Mouse (Mus musculus) kidney, adult 18-20 months (tissue): ENCODE measurements at regions not wholly inside any gene's neighbourhood (a gene's known extent, or its start where the extent isn't known, plus 50 kb on each side); places are given as distances from the start of the nearest gene placed in this dataset.

Experiments used
- DNase-seq: peaks from one replicate; pipeline ENCODE4 v3.0.0; 2021

DNA sequence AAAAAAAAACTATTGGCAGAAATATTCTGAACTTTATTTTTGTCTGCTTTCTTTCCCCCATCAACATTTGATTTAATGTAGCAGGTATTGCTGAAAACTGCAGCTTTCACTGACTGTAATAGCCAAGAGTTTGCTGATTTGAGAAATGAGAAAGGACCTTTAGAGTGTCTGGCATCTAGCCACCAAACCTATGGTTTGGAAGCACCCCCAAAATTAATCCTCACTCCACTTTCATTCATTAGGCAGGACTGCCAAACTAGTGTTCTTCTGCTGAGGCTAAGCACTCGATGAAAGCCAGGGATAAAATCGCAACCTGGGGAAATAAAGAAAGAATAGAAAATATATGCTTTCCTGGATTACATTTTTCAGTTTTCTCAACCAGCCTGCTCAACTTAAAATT, 320.4 kb downstream of the Atp6ap1l start:
- no peak for DNase-seq

DNA sequence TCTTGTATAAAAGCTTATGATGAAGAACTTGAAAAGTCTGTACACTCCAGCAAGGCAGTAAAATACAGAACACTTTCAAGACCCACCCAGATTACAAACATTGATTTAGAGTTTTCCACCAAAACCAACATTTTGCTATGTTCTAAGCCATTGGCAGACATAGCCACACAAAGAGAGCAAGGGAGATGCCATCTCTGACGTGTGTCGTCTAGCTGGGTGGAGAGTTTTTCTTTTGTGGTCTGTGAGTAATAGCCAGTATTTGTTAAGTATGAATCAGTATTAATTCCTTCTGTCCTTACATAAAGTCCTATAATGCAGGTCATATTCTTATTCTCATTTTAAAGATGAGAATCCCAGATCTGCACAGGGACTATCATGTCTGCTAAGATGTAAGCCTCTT, 329.8 kb downstream of the Atp6ap1l start:
- DNase-seq, result no peak

DNA sequence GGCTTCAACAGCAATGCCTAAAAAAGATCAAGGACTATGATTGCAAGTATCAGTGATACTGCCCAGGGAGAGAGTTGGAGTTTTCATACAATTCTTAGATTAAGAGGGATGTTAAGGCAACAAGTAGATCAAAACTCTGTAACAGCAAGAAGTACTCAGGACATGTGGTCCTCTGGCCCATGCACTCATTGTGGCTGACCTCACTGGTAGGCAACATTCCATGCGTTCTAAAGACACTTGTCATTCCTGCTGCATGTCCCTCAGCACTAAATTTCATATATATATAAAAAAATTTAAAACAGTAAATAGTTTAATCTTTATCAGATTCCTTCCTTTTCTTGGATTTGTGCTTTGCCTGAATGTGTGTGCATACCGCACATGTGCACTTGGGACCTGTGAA, 332.6 kb downstream of the Atp6ap1l start:
- no peak for DNase-seq

- DNase-seq, result no peak
These were observed 341.8 kb downstream of the Atp6ap1l start for GRCm38 (mm10) chr13:90563183-90563840.

DNA sequence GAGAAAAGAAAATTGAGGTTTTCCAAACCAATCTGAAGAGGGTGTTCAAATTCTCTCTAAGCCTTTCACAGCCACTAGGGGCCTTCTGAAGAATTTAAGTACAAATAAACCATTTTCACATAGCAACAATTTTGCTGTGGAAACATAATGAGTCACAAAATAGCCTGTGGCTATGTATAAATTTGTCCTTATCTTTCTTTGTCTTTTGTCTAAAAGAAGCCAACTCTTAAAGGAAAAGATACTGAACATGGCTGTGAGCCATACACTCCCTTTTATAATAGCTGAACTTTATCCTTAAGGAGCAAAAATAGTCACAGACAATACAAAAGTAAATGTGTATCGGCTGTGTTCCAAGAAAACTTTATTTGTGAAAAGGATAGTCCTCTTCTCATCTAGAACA, 345.1 kb downstream of the Atp6ap1l start:
- DNase-seq, result no peak

DNA sequence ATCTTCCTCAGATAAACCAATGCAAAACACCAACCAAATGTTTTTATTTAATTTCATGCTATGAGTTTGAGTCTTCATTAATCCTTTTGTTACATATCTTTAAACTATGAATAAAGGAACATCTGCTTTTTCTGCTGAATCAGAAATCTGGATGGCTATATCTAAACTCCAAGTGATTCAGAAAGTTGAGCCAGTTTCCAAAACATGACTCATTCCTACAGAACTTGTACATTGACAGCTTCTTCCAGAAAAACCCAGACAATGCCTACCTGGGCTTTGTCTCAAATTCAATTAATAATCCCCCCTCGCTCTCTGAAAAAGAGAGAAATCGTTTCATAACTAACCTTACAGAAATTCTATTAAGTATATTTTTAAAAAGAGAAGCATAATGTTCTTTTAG, 345.7 kb downstream of the Atp6ap1l start:
- no peak for DNase-seq

GRCm38 (mm10) chr13:90551166-90551565, 354.0 kb downstream of the Atp6ap1l start:
- no peak for DNase-seq

DNA sequence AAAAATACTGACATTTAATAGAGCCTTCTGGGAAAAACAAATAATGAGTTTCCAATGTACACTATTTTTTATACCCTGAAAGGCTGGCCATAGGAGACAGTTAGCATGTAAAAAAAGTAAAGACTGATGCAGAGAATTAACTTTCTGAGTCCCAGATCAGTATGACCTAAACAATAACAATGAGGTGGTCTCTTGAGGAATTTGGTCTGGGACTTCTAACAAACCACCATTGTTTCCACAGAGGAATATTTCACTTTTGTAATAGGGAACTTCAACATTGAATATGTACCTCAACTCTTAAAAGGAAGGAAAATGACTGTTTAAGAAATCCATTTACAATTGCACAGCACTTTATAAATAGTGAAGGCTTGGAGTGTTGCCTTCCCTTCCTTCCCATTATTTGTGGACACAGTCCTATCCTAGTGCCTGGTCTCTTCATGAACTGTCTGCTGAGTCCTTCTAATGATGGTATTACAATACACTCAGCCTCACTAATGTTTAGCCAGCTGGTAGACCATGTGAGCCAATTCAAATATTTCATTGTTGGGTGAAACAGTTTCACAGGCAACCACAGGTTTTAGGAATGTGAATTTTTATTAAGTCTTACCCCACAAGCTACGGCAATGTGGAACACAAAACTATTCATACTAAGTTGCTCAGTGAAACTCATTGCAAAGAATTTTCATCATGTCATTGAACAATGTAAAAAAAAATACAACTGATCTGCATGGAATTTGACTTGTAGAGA, 358.7 kb downstream of the Atp6ap1l start:
- DNase-seq, result no peak

DNA sequence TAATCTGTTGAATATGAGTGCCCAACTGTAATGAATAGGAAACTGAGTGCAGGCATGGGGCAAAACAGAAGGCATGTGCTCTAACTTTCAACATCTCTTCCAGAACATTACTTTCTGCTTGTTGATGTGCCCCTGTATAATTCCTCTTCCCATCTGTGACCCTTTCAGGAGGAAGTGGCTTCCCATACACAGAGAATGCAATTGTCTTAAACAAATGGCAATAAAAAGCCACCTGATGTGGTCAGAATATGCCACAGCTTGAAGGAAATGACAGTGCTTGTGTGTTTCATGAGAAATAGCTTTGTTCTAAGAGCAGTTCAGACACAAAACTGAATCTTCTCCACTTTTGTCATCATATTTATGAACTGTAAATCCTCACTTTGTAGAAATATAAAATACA, 359.3 kb downstream of the Atp6ap1l start:
- no peak for DNase-seq

- no peak for DNase-seq
These were observed 367.6 kb downstream of the Atp6ap1l start for GRCm38 (mm10) chr13:90537525-90537924.

DNA sequence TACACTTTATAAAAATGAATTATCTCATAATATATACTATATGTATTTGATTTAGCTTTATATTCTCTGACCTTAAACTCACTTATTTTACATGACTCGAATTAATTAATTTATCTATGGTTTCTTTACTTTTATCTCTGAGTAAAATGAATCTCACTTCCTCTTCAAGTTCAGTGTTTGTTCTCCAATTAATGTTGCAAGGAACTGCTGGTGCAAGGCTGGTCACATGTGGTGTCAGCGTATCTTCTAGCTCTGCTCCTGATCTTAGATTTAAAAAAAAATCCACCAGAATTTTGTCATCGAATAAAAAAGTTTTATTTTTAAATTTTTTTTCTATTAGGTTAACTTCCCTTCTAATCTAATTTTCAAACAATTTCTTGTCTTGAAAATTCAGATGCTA, 378.2 kb downstream of the Atp6ap1l start:
- no peak for DNase-seq

DNA sequence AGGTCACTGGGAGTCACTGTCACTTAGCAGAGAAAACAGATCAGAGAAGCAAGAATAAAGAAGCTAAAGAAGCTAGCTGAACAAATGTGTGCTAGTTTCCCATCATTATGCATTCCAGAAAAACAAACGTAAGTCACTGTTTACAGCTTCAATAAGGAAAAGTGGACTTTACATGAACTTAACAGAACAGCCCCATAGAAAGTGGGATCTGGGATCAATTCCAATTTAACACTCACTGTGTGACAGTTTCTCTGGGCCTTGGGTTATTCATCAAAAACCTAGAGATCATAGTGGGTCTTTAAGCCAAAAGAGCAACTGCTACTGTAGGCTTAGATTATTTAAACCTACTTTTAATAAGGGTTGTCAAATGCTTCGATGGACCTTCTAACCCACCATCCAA, 379.4 kb downstream of the Atp6ap1l start:
- DNase-seq, result no peak

GRCm38 (mm10) chr13:90521758-90522245, 383.4 kb downstream of the Atp6ap1l start:
- no peak for DNase-seq

GRCm38 (mm10) chr13:90520992-90521757, 384.0 kb downstream of the Atp6ap1l start:
- DNase-seq, result no peak

GRCm38 (mm10) chr13:90515773-90516503, 389.2 kb downstream of the Atp6ap1l start:
- DNase-seq, result peak; percentile 74

DNA sequence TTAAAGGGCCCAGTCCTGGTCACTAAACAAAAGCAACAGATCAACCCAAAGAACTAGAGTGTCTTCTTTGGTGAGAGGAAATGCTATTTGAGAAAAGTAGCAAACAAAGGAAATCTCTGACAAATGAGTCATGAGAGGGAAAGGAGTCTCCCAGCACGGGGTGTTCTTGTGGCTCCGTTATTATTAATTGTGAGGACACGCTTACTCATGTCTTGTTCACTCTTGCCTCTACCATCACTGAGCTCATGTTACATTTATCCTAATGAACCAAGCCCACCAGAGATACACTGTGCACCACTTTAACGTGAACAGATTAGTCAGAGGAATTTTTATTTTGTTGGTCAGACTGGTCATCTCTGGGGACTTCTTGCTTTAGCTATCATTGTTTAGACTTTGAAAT, 391.3 kb downstream of the Atp6ap1l start:
- no peak for DNase-seq

DNA sequence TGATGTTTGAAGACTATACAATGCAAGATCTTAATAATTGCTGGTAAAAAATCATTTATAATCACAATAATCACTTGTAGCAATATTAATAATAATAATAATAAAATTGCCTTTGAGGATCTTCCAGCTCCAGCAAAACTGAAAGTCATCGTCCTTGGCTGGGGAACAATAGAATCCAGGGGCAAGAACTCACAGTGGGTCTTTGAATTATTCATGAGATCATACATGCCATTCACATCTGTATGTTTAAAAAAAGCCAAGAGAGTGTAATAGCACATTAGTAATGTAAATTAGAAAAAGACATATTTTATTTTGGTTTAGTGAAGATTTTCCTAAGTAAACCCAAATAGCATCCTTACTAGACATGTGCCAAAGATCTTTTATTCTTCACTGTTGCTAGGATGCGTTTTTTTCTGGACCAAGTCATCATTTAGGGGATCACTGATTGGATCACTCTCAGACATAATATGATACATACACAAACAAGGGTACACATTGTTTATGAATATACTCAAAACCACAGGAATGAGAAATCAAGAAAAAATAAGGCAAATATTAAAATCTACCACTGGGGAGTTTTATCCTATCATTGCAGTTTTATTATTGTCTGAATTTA, 392.3 kb downstream of the Atp6ap1l start:
- DNase-seq, result no peak

DNA sequence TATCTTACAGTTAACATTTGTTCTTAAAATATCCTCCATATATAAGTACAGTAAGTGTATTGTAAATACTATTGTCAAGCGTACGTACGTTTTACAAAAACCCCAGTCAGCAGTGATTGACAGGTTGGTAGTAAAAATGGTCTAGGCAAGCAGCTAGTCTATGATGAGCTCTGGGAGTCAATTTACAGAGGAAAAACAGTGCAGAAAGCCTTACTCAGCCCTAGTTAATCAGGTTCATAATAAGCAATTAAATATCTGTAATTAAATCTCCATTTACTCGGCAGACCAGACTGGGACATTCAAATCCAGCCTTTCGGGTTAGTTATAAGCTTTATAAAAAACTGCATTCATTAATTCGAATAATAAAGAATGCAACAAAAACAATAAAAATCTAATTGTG, 394.7 kb downstream of the Atp6ap1l start:
- DNase-seq, result no peak

GRCm38 (mm10) chr13:90503188-90503587, 402.0 kb downstream of the Atp6ap1l start:
- no peak for DNase-seq

DNA sequence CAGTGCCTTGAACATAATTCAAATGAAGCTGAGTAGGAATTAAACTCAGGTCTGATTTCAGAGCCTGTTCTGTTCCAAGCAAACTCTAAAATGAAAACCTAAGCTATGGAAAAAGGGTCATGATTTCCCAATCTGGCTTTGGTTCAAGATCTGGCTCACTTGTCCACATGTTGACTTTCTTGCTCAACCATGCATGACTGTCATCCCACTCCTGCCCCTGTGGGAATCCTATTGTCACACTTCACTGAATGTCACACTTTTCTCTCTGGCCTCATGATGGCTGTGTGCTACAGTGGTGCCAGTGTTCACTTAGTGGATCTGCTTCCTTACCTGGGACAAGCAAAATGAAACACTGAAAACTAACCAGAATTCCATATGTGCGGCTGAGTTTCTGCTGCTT, 403.0 kb downstream of the Atp6ap1l start:
- peak; percentile 4 for DNase-seq

GRCm38 (mm10) chr13:90498978-90499377, 406.2 kb downstream of the Atp6ap1l start:
- DNase-seq, result no peak

- DNase-seq, result no peak
These were observed 407.6 kb downstream of the Atp6ap1l start for GRCm38 (mm10) chr13:90497573-90497972.

DNA sequence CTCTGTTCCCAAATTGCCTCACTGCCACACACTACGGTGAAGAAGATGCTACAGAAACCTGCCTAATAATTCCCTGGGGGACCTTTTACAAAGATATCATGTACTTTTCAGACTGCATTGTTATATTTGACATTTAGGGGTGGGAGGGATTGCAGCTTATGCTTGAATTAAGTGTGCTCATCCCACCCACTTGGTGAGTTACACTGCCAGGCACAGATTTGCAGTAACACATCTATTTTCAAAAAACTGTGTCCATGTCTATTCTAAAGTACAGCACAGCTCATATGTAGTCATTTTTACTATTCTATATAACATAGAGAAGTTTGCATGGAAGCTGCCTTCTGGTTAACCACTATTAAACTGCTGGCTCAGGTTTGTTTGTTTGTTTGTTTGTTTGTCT, 404.3 kb upstream of the Xrcc4 start:
- DNase-seq, result no peak
